Mouse (Mus musculus) kidney, embryonic 16.5 days (tissue): Measurements from ENCODE around the gene Kmt2e. TPM values are rescaled to one million over a fixed set of nuclear protein-coding genes. Genes with fewer than 3 reads are reported as not detected.
"Not testable (repeated sequence)": the region's sequence is repeated elsewhere in the genome, so short reads cannot be mapped to it uniquely, and the experiment has no call there.

Source experiments
- ATAC-seq: fragments of 200-750 bp; cut with Nextera tagmentation; 2 replicates; pipeline ENCODE4 v1.8.0; 2017; ENCODE audit warnings: moderate TSS enrichment; ENCODE audit not compliant: low FRiP score, low TSS enrichment
- H3K27ac ChIP-seq: fragments of 300-500 bp; sonication (generic); 2 replicates; pipeline ENCODE4 v1.5.1; 2014; ENCODE audit warnings: low read length
- H3K27me3 ChIP-seq: fragments of 300-500 bp; sonication (generic); 2 replicates; pipeline ENCODE4 v1.6.1; 2014; ENCODE audit warnings: low read length, control low read depth, mixed read lengths; ENCODE audit not compliant: insufficient read depth
- H3K36me3 ChIP-seq: fragments of 300-500 bp; sonication (generic); 2 replicates; pipeline ENCODE4 v1.6.1; 2014; ENCODE audit warnings: low read length, control low read depth, mixed read lengths; ENCODE audit not compliant: insufficient read depth
- H3K4me1 ChIP-seq: fragments of 300-500 bp; sonication (generic); 2 replicates; pipeline ENCODE4 v1.6.1; 2014; ENCODE audit warnings: low read length, control low read depth, mixed read lengths; ENCODE audit not compliant: insufficient read depth
- H3K4me2 ChIP-seq: fragments of 300-500 bp; sonication (generic); replicated peaks from 2 replicates; pipeline ENCODE4 v1.6.1; 2014; ENCODE audit warnings: low read depth, low read length
- H3K4me3 ChIP-seq: fragments of 300-500 bp; sonication (generic); 2 replicates; pipeline ENCODE4 v1.5.1; 2014; ENCODE audit warnings: mild to moderate bottlenecking, low read length
- H3K9ac ChIP-seq: fragments of 300-500 bp; sonication (generic); replicated peaks from 2 replicates; pipeline ENCODE4 v1.6.1; 2014; ENCODE audit warnings: low read length
- H3K9me3 ChIP-seq: fragments of 300-500 bp; sonication (generic); 2 replicates; pipeline ENCODE4 v1.6.1; 2016; ENCODE audit warnings: low read length, control low read depth
- WGBS: fragments of 180-500 bp; shearing (Covaris S2); extraction: QIAGEN DNeasy Blood & Tissue Kit; methylation state at CpG from one replicate; pipeline ENCODE4 v1.1.7; 2014; 5-methylcytosine and 5-hydroxymethylcytosine counted together
- polyA plus RNA-seq: library from polyadenylated mRNA; unstranded; fragments of >200 nt; fragmentation: Nextera tagmentation; extraction: Ambion mirVana; gene quantifications from 2 replicates; pipeline ENCODE4 v1.2.1, GENCODE M21; 2015

Kmt2e gene
- polyA plus RNA-seq, 1 experiment from 2014 or later = 98.8 TPM

DNA sequence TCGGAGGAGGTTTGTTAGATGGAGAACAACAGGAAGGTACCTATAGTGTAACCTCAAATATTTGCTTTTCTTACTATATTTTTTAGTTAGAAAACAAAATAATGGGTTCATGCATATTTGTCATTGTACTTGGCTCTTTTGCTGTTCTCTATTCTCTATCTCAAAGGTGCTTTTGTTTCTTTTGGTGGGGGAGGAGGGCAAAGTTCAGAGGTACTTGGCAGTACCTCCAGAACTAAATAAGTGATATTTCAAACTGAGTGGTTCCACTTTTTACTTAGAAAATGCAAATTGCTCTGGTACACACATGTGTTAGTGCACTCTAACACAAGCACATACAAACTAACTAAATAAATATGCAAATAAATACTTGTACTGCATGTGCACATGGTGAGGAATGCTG, 7.7 kb downstream of the Kmt2e start:
- Histone ChIP-seq H3K9me3 (no peaks in the 10 kb centered on the region), H3K4me3 (no peak overlapping the region), H3K9ac (no peak overlapping the region), H3K27ac (no peak overlapping the region), H3K4me1 (no peaks in the 10 kb centered on the region), H3K27me3 (no peaks in the 10 kb centered on the region), H3K36me3 (no peaks in the 10 kb centered on the region), H3K4me2 (no peak overlapping the region)
- no peak for ATAC-seq
- 76% methylated on average over 1 of the region's 1 CpGs for WGBS

DNA sequence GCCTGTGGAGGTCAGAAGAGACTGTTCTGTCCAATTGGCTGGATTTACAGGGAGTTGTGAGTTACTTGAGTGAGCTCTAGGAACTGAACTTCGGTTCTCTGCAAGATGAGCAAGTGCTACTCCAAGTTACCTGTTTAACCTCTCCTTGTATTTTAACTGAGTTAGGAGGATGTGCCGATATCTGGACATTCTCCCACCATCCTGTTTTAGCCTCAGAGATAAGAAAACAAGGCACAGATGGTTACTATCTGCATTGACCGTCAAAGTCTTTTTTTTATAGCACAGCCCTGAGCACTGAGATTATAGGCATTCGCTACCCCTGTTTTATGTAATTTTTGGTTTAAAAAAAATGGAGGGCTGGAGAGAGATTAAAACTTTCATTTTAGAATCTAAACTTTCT, 10.2 kb downstream of the Kmt2e start:
- H3K4me1 ChIP-seq = no peaks in the 10 kb centered on the region
- H3K27ac ChIP-seq = no peak overlapping the region
- H3K4me2 ChIP-seq = no peak overlapping the region
- no peaks in the 10 kb centered on the region for H3K27me3 ChIP-seq
- no peaks in the 10 kb centered on the region for H3K9me3 ChIP-seq
- H3K9ac ChIP-seq = no peak overlapping the region
- H3K4me3 ChIP-seq = no peak overlapping the region
- no peak for ATAC-seq
- WGBS = 65% methylated on average over 4 of the region's 4 CpGs
- no peaks in the 10 kb centered on the region for H3K36me3 ChIP-seq

DNA sequence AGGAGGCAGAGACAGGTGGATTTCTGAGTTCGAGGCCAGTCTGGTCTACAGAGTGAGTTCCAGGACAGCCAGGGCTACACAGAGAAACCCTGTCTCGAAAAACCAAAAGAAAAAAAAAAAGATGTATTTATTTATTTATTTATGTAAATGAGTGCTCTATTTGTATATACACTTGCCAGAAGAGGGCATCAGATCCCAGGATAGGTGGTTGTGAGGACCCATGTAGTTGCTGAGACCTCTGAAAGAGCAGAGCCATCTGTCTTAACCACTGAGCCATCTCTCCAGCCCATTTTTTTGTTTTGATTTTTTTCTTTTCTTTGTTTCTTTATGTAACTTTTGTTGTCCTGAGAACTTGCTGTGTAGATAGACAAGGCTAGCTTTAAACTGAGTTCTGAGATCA, 19.3 kb downstream of the Kmt2e start:
- not testable (repeated sequence) for H3K27me3 ChIP-seq, H3K27ac ChIP-seq, ATAC-seq, H3K4me3 ChIP-seq, H3K4me1 ChIP-seq, H3K9ac ChIP-seq, H3K4me2 ChIP-seq, H3K9me3 ChIP-seq
- WGBS = 61% methylated on average over 2 of the region's 2 CpGs
- peaks cover 17% of the 10 kb centered on the region; the same call in 1 of the 2 replicates for H3K36me3 ChIP-seq

DNA sequence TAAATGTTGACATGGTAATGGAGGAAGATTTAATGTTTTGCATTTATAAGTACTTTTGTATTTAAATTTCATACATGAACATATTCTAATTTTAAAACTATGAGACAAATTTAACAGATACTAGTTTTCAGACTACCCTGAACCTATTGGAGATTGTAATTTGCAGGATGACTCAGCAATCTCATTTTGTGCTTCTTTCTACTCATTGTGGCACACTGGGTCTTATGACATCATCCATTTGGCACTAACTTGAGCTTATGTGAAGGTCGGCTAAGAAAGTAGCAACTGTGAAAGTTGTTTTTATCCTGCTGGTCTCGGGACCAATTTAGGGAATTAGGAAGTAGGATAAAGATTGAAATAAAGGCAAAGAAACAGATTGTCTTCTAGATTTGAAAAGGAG, 27.4 kb downstream of the Kmt2e start:
- Histone ChIP-seq H3K4me2 (no peak overlapping the region), H3K27ac (no peak overlapping the region), H3K4me3 (no peak overlapping the region), H3K36me3 (peaks cover 29% of the 10 kb centered on the region), H3K9ac (no peak overlapping the region), H3K4me1 (peaks cover 10% of the 10 kb centered on the region; the same call in 1 of the 2 replicates), H3K27me3 (no peaks in the 10 kb centered on the region), H3K9me3 (no peaks in the 10 kb centered on the region)
- ATAC-seq = no peak
- WGBS = 62% methylated on average over 2 of the region's 2 CpGs

DNA sequence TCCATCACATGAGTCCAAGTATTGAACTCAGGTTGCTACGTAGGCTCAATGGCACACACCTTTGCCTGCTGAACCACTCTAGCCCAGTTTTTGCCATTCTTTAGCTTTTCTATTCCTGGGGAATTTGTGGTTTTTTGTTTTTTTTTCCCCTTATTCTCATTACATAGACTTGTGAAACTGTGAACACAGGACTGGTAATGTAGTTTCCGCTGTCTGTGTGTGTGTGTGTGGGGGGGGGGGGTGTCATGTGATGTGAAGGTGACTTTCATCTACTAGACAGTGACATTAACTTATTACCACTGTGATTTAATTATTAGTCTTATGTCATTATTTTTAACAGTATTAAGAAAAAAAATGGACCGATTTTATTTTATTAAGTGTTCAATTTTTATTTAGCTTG, 30.0 kb downstream of the Kmt2e start:
- ATAC-seq = no peak
- Histone ChIP-seq H3K9ac (no peak overlapping the region), H3K36me3 (peaks cover 34% of the 10 kb centered on the region), H3K4me3 (no peak overlapping the region), H3K27ac (no peak overlapping the region), H3K9me3 (no peaks in the 10 kb centered on the region), H3K4me1 (no peaks in the 10 kb centered on the region), H3K4me2 (no peak overlapping the region), H3K27me3 (no peaks in the 10 kb centered on the region)
- 93% methylated on average over 3 of the region's 3 CpGs for WGBS

DNA sequence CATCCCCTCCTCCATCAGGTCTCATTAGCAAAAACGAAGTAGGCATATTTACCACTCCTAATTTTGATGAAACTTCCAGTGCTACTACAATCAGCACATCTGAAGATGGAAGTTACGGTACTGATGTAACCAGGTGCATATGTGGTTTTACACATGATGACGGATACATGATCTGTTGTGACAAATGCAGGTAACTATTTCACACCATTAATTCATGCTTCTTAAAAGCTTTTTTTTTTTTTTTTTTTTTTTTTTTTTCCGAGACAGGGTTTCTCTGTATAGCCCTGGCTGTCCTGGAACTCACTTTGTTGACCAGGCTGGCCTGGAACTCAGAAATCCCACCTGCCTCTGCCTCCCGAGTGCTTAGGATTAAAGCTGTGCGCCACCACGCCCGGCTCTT, 30.5 kb downstream of the Kmt2e start:
- 90% methylated on average over 8 of the region's 8 CpGs for whole genome bisulfite sequencing
- Histone ChIP-seq H3K9ac (no peak overlapping the region), H3K4me3 (no peak overlapping the region), H3K9me3 (no peaks in the 10 kb centered on the region), H3K27me3 (no peaks in the 10 kb centered on the region), H3K4me2 (no peak overlapping the region), H3K27ac (no peak overlapping the region), H3K4me1 (no peaks in the 10 kb centered on the region), H3K36me3 (peaks cover 34% of the 10 kb centered on the region)
- ATAC-seq = no peak

DNA sequence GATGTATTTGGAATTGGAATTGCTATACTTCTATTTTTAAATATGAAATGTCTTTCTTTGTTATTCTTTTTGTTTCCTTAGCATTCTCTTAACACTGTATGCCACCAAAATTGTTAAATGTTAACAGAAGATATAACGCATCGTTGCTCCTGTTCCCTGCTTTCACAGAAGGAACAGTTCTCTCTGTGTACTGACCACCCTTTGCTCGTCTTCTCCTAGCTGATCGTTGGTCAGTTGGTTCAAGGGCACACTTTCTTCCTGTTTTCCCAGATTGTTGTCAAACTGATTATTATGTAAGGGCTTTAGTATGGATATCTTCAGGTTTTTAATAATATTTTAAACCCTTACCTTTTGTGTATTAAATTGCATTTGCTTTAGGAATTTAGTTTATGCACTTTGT, 32.3 kb downstream of the Kmt2e start:
- no peaks in the 10 kb centered on the region for H3K4me1 ChIP-seq
- H3K9ac ChIP-seq = no peak overlapping the region
- no peaks in the 10 kb centered on the region for H3K27me3 ChIP-seq
- no peak overlapping the region for H3K27ac ChIP-seq
- ATAC-seq = no peak
- WGBS = 71% methylated on average over 4 of the region's 4 CpGs
- H3K36me3 ChIP-seq = peaks cover 45% of the 10 kb centered on the region
- H3K4me3 ChIP-seq = no peak overlapping the region
- no peak overlapping the region for H3K4me2 ChIP-seq
- H3K9me3 ChIP-seq = no peaks in the 10 kb centered on the region

DNA sequence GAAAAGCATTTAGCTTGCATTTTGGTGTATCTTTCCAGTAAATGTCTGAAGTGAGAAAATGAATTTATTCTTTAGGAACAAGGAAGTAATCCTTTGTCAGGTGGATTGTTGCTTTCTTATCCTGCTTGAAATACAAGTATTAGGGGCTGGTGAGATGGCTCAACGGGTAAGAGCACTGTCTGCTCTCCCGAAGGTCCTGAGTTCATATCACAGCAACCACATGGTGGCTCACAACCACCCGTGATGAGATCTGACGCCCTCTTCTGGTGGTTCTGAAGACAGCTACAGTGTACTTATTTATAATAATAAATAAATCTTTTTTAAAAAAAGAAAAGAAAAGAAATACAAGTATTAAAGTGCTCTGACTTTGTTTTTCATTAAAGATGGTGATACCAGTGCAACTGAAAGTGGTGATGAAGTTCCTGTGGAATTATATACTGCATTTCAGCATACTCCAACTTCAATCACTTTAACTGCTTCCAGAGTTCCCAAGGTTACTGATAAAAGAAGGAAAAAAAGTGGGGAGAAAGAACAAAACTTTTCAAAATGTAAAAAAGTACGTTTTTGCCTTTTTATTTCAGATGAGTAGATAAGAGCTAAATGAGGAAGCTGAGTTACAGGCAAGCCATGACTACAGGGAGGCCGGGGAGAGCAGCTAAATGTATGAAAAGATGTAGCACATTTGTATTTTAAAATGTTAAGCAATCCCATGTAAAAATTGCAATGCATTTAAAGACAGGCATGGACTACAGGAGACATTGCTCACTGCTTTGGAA, 39.0 kb downstream of the Kmt2e start:
- Histone ChIP-seq H3K4me2 (no peak overlapping the region), H3K27ac (no peak overlapping the region), H3K36me3 (peaks cover 34% of the 10 kb centered on the region), H3K4me1 (no peaks in the 10 kb centered on the region), H3K9me3 (no peaks in the 10 kb centered on the region), H3K4me3 (no peak overlapping the region), H3K27me3 (no peaks in the 10 kb centered on the region), H3K9ac (no peak overlapping the region)
- WGBS = 80% methylated on average over 6 of the region's 6 CpGs
- no peak for ATAC-seq

DNA sequence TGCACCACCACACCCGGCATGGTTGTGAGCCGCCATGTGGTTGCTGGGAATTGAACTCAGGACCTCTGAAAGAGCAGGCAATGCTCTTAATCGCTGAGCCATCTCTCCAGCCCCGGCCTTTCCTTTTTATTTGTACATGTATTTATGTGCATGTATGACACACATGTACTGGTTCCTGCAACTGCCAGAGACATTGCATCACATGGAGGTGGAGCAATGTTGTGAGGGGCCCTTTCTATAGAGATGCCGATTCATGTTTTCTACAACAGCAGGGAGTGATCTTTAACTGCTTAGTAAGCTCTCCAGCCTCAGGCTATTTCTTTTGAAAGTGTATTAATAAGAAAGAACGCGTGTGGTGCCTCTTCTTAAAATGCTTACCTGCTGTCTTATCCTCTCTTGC, 49.6 kb downstream of the Kmt2e start:
- H3K4me2 ChIP-seq = no peak overlapping the region
- H3K27ac ChIP-seq = no peak overlapping the region
- H3K4me1 ChIP-seq = no peaks in the 10 kb centered on the region
- no peak overlapping the region for H3K4me3 ChIP-seq
- H3K36me3 ChIP-seq = peaks cover 50% of the 10 kb centered on the region
- H3K9ac ChIP-seq = no peak overlapping the region
- no peaks in the 10 kb centered on the region for H3K9me3 ChIP-seq
- H3K27me3 ChIP-seq = no peaks in the 10 kb centered on the region
- no peak for ATAC-seq
- WGBS = 95% methylated on average over 7 of the region's 7 CpGs

DNA sequence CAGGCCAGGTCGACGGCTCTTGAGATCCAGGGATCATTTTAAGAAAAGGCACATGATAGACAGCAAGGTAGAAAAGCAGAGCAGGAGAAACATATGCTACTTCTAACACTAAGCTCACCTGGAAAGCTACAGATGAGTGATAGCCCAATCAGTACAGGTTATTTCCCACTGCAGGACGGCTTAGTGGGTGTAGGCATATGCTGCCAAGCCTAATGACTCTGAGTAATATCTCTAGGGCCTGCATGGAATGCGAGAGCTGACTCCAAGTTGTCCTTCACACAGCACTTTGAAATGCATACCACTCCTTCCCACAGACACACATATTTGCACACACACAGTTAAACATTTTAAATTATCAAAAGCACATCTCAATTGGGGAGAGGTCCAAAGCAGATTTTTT, 55.0 kb downstream of the Kmt2e start:
- H3K9me3 ChIP-seq = no peaks in the 10 kb centered on the region
- no peak overlapping the region for H3K27ac ChIP-seq
- ATAC-seq = no peak
- H3K36me3 ChIP-seq = peaks cover 51% of the 10 kb centered on the region
- H3K9ac ChIP-seq = no peak overlapping the region
- H3K27me3 ChIP-seq = no peaks in the 10 kb centered on the region
- H3K4me1 ChIP-seq = no peaks in the 10 kb centered on the region
- no peak overlapping the region for H3K4me3 ChIP-seq
- no peak overlapping the region for H3K4me2 ChIP-seq
- WGBS = 82% methylated on average over 4 of the region's 4 CpGs
